Mouse (Mus musculus): ENCODE measurements around the gene Jaml. TPM values are rescaled to one million over a fixed set of nuclear protein-coding genes. Genes with fewer than 3 reads are reported as not detected.
"Not testable (repeated sequence)": the region's sequence is repeated elsewhere in the genome, so short reads cannot be mapped to it uniquely, and the experiment has no call there.

Jaml gene
- 3.2 to 7.0 TPM (median 5.8 TPM) in 3 replicates for total RNA-seq (2017)

DNA sequence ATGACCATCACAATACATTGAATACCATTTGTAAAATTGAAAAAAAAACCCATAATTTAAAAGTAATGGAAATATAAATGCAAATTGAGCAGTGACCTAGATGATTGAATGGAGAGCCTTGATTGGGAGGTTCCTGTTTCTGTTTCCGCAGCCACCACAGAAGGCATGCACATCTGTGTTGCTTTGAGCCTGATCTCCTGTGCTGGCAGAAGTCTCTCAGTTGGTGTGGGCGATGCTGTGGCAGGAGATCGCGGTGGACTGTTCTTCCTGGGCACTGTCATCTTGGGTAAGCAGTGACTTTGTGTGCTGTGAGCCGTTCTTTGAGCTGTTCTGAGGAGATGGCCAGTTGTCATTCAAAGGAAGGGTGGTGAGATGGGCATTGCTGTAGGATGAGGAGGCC, at the start of gene Jaml:
Jaml (plus strand) TSS at position 173 of the 400 bp plus-strand sequence.
- ATAC-seq (replicated peaks; ENCODE audit: insufficient number of reproducible peaks, low FRiP score, low TSS enrichment, poor library complexity, severe bottlenecking): peak; percentile 84

DNA sequence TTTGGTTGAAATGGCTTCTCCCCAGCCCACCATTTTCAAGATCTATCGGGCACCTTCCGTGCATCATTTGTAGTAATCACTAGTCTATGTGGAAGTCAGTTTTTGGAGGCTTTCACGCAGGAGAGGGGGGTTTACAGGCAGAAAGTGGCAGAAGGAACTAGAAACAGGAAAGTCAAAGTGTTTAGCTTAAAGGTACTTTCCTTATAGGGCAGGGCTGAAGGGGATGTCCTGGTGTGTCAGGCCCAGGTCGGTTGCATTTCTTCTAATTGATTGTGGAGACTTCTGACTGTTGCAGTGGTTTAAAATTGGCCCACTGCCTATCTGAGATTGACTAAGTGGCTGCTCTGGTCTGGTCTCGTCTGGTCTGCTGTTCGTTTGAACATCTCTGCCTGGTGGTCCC, 48.6 kb upstream of the Jaml start:
- no peak for ATAC-seq (replicated peaks; ENCODE audit: insufficient number of reproducible peaks, low FRiP score, low TSS enrichment, poor library complexity, severe bottlenecking)

DNA sequence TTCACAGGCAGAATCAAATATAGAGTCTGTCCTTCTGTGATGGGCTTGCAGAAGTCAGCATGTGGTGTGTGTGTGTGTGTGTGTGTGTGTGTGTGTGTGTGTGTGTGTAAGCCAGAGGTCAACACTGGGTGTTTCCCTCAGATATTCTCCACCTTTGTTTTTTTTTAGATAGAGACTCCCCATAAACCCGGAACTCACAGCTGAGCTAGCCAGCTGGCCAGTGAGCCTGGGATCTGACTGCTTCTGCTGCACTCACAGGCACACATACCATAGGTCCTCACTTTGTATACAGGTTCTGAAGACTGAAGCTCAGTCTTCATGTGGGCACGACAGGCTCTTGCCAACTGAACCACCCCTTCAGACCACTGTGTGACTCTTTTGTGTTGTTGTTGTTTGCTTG, 46.7 kb upstream of the Jaml start:
- no peak for ATAC-seq (replicated peaks; ENCODE audit: insufficient number of reproducible peaks, low FRiP score, low TSS enrichment, poor library complexity, severe bottlenecking)

DNA sequence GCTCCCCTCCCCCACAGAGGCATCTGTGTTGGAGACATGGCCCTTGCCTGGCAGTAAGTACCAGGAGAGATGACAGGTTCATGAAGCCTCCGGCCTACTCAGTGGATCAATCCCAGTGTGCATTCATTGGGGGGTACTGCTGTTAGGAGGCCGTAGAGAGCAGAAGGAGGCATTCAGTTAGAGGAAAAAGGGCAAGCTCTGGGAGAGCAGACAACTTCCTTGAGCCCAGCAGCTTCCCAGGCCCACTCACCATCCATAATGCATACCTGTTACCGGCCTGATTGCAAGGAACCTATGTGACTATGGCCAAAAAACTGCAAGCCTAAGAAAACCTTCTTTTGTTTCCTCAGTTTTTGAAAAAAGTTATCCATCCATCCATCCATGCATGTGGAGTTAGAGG, 44.5 kb upstream of the Jaml start:
- no peak for ATAC-seq (replicated peaks; ENCODE audit: insufficient number of reproducible peaks, low FRiP score, low TSS enrichment, poor library complexity, severe bottlenecking)

DNA sequence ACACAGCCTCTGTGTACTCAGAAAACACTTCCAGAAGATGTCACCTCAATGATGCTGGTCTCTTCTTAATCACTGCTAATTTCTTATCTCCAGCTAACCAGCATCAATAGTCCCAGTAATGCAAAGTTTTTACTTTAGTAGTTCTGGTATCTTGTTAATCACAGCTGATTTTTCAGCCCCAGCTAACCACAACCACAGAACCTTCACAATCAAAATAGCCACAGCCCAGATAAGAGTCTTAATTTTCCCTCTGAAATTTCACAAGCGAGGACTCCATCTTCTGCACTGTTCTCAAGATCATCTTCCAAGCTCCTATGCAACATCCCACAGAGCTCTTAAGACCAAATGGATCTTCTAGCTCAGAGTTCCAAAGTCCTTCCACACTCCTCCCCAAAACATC, 41.2 kb upstream of the Jaml start:
- not testable (repeated sequence) for ATAC-seq (replicated peaks; ENCODE audit: insufficient number of reproducible peaks, low FRiP score, low TSS enrichment, poor library complexity, severe bottlenecking)

DNA sequence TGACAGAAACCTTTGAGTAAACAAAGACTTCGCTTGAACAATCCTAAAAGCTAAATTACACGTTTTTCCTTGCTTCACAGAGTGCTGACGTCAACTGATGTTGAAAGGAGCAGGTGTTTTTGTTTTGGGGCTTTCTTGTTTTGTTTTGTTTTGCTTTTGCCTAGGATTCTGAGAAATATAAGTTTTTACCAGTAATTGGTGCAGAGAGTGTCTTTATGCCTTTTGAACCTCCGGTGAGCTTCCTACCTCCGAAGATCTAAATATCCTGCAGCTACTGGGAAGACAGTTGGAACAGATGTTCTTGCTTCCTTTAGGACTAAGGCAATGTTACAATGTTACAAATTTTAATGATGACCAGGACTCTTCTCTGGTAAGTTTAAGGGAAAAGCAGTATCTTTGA, 39.5 kb upstream of the Jaml start, which contains the start of gene Mpzl2:
Mpzl2 (plus strand) TSS at position 301 of the 400 bp plus-strand sequence.
- ATAC-seq (replicated peaks; ENCODE audit: insufficient number of reproducible peaks, low FRiP score, low TSS enrichment, poor library complexity, severe bottlenecking): no peak

DNA sequence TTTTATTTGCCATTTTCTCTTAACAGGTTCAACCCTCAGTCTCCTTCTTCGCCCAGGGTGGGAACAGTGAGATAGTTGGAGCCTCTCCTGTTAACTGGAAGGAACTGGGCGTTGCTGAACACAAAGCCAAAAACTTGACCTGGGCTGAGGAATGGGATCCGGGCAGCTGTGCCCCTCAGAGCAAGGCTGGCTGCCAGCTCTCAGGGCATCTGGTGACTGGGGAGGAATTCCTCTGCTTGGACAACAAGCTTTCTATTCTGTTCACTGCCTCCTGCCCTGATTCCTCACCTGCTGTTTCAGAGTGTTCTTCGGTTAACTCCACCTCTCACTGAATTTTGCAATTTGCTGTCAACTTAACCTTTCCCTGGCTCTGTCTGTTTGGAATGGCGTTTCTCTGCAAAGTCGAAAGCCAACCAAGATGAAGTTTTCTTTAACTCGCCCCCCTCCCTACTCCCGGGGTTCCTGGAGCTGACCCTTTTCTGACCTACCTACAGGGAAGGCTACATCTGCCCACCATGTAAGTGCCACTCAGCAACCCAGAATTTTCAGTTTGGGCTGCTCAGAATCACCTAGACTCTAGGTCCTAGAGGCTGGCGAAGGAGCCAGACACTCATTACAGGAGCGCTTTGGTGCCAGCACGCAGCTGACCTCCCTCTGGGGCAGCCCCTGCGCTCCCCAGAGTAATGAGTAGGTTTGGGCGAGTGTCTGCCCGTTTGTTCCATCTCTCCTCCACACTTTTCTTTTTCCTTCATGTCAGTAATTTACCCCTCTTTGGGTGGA, 38.7 kb upstream of the Jaml start:
- ATAC-seq (replicated peaks; ENCODE audit: insufficient number of reproducible peaks, low FRiP score, low TSS enrichment, poor library complexity, severe bottlenecking): no peak

DNA sequence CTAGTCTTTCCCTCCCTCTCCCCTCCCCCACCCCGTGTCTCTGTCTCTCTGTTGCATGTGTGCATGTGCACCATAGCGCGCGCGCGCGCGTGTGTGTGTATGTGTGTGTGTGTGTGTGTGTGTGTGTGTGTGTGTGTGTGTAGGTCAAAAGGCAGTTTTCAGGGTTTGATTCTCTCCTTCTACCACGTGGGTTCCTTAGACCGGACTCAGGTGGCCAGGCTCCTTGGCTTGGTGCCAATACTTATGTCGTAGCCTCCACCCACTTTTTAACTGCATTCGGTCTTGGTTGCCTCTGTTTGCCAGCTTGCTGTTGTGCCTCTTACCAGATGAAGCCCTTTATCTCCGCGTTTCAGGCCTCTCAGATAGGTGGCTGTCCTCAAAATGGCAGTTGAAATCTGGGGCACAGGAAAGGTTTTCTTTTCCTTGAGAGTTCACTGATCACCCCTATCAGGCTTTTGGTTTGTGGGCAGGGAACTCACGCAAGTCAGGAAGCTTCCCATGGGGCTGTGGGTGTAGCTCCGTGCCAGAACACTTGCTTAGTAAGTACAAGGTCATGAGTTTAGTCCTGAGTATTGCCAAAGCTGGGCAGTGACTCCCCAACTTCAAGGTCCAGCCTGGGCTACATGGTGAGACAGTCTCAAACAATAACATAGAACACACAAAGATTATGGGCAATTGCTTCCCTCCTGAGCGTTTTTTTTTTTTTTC, 37.7 kb upstream of the Jaml start:
- no peak for ATAC-seq (replicated peaks; ENCODE audit: insufficient number of reproducible peaks, low FRiP score, low TSS enrichment, poor library complexity, severe bottlenecking)

DNA sequence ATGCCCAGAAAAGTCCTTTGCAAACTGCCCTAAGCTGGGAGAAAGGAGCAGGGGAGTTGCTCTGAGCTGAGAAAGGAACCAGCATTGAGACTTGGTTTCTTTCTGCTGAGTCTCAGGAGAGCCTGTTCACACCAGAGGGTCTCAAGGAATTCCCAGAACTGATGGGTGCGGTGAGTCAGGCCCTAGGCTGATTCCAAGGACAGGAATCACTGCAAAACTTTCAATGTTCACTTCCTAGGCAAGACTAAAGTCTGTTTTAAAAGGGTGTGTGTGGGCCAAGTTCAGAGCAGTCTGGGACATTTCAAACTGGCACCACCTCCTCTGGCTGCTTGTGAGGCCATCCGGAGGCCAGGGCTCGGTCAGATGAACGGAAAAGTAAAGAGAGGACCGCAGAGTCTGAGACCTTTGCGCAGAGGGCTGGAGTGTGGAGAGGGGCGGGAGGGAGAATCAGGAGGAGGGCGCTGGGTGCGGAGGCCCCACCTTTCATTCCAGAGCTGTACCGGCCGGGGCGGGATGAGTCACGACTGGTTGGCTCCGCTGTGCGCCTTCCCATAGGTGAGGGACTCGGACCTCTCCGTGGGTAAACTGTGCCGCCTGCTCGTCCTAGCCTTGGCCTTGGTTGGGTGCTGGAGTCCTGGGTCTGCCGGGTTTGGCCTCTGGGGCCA, 36.8 kb upstream of the Jaml start:
- ATAC-seq (replicated peaks; ENCODE audit: insufficient number of reproducible peaks, low FRiP score, low TSS enrichment, poor library complexity, severe bottlenecking): no peak

DNA sequence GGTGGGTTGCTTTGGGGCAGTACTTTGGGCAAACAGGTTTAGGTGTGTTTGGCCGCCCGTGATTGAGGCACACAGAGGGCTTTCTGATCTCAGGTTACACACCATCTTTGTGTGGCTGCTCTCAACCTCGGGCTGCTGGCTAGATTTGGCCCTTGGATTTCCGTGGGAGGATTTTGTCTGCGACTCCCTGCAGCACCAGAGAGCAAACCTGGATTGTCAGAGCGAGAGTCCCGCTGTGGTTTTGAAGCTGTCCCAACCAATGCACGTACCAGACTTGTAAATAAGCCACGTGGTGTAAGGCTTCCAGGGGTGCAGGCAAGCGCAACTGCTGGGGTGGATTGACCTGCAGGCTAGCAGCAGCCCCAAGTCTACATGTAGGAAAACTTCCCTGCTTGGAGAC, 36.0 kb upstream of the Jaml start:
- no peak for ATAC-seq (replicated peaks; ENCODE audit: insufficient number of reproducible peaks, low FRiP score, low TSS enrichment, poor library complexity, severe bottlenecking)

DNA sequence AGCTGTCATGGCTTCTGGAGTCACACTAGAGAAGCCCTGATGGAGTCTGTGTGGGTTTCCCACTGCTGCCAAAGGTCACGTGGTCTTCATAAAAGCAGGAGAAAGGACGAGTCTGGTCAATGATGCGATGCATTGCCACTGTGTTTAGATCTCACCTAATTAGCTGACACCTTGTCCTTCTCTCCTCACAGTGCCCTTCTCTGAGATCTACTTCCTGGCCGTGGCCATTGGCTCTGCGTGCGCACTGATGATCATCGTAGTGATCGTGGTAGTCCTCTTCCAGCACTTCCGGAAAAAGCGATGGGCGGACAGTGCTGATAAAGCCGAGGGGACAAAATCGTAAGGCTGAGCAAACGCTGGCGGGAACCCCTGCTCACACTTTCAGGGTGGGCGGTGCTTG, 32.0 kb upstream of the Jaml start:
- ATAC-seq (replicated peaks; ENCODE audit: insufficient number of reproducible peaks, low FRiP score, low TSS enrichment, poor library complexity, severe bottlenecking): no peak

DNA sequence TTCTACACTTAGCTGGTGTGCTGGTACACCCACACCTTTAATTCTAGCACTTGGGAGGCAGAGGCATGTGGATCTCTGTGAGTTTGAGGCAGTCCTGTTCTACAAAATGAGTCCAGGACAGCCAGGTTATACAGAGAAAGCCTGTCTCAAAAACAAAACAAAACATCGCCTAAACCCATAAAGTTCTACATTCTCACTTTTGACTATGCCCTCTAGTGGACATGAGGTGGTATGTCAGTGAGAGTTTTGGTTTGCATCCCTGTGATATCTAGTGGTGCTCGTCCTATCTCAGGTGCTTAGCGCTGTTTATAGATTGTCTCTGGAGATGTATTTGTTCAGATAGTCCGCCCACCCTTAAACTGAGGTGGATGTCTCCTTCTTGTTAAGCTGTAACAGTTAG, 30.5 kb upstream of the Jaml start:
- peak; percentile 70; the same call in 1 of the 2 replicates for ATAC-seq (replicated peaks; ENCODE audit: insufficient number of reproducible peaks, low FRiP score, low TSS enrichment, poor library complexity, severe bottlenecking)

DNA sequence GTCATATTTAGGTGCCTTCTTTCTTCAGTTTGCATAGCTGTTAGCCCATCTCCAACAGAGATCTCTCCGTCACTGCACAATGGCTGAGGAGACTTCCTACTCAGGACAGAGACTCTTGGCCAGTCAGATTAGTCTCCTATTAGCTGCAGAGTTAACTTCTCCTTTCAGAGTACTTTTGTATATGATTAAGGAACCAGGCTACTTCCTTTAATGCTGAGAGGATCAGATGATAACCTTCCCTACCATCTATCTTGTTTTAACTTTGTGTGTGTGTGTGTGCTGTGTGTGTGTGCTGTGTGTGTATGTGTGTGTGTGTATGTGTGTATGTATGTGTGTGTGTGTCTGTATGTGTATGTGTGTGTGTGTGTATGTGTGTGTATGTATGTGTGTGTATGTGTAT, 29.3 kb upstream of the Jaml start:
- peak; percentile 91 for ATAC-seq (replicated peaks; ENCODE audit: insufficient number of reproducible peaks, low FRiP score, low TSS enrichment, poor library complexity, severe bottlenecking)

DNA sequence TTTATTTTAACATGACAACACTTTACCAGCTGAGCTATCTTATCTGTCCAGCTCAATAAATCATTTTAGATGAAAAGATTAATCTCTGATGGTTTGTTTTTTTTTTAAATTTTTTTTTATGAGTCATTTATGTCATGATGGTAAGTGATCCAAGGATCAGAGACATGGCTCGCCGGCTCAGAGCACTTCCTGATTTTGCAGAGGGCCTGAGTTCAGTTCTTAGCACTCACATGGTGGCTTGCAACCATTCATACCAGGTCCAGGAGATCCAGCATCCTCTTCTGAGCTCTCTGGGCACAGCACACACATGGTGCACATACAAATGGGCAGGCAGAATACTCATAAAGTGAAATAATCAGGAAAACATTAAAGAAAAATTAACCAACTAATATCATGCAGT, 28.7 kb upstream of the Jaml start:
- no peak for ATAC-seq (replicated peaks; ENCODE audit: insufficient number of reproducible peaks, low FRiP score, low TSS enrichment, poor library complexity, severe bottlenecking)

DNA sequence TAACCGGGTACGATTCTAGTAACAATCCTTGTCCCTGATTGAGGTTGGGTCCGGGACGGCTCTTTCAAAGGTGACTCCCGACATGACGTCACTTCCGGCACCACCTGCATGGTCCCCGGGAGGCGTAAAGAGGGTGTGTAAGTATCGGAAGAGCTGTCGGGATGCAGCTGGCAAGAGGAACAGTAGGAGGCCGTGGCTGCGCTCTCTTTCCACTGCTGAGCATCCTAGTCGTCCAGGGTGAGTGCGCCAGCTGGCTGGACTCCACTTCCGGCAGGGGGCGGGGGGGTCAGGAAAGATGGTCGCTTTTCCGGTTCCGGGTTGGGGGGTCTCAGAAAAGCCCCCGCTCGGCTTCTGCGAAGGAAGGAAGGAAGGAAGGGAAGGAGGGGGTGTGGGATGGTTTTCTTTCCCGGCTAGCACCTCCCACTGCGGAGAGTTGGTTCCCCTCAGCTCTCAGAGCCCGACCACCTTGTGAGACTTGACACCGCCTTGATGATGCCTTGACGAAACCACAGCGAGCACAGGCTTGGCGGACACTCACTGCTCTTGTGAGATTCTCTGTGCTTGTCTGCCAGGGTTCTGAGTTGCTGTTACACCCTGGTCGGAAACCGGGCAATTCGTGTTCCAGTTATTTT, 23.8 kb upstream of the Jaml start, which contains the start of gene Mpzl3:
Mpzl3 (plus strand) TSS at position 105 of the 632 bp plus-strand sequence.
- peak; percentile 68 for ATAC-seq (replicated peaks; ENCODE audit: insufficient number of reproducible peaks, low FRiP score, low TSS enrichment, poor library complexity, severe bottlenecking)

DNA sequence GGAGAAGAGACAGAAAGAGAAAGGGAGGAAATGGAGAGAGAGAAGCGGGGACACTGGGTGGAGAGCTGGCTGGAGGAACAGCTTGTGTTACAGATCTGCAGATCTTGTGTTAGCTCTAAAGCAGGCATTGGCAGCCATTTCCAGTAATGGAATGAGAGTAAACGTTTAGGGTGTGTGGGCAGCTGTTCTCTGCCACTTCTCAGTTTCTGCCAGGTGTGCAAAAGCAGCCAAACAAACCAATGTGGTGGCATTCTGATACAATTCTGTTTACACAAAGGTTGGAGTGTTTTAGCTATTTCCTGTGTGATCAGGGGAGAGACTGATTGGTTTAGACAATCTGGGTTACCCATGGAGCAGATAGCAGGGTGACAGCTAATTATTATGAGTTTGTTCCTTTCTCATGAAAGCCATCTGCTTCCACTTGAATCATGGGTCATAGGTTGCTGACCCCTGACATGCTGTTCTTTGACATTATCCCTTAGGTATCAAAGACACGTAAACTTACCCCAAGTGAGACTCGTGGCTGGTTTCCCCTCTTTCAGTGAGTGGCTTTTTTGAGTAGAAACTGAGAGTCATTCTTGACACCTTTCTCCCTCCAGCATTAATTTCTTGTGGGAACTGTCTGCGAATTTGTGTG, 20.6 kb upstream of the Jaml start:
- ATAC-seq (replicated peaks; ENCODE audit: insufficient number of reproducible peaks, low FRiP score, low TSS enrichment, poor library complexity, severe bottlenecking): no peak

DNA sequence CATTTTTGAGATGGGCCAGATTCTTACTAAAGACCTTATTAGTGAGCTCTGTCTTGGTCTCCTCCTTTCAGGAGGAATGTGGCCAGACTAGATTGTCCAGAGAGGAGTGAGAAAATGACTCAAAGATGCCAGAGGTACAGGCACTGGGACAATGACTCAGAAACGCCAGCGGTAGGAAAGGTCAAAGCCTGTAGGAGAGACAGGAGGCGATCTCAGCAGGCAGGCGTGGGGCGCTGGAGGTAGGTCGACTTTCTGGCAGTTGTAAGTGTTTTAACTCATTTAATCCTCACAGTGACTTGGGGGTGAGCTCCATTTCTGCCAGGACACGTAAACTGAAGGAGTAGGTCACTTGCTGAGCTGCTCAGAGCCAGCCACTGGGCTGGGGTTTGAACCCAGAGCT, 18.8 kb upstream of the Jaml start:
- ATAC-seq (replicated peaks; ENCODE audit: insufficient number of reproducible peaks, low FRiP score, low TSS enrichment, poor library complexity, severe bottlenecking): no peak

DNA sequence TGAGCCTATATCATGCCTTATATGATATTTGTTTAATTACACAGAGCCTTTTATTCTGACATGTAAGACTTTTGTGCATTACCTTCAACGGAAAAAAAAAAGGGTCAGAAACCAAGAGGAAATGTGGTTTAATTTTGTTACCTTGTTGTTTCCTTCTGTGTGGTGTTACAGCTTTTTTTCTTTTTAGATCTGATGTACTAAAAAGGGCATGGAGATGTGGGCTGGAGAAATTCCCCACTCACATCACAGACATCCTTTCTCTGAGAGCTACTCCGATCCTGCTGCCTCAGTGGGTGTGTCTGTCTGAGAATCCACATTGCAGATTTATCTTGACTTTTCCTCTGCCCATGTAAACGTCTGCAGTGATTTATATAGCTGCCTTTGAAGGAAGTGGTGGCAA, 16.3 kb upstream of the Jaml start:
- no peak for ATAC-seq (replicated peaks; ENCODE audit: insufficient number of reproducible peaks, low FRiP score, low TSS enrichment, poor library complexity, severe bottlenecking)

DNA sequence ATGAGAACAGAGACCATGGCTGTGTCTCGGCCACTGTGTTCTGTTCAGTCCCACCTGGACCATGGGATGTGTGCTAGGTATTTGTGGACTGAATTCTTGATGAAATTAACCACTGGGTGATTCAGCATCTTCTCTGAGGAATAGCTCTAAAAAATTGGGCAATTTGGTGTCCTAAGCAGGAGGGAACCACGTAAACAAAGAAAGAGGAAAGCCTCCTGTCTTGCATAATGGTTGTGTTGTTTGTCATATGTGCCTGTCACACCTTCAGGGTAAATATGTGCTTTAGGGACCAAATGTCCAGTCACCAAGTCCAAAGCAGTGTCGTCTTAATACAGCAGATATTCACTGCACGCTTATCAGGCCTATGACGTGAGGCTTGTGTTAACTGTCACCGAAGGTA, 14.6 kb upstream of the Jaml start:
- ATAC-seq (replicated peaks; ENCODE audit: insufficient number of reproducible peaks, low FRiP score, low TSS enrichment, poor library complexity, severe bottlenecking): peak; percentile 54

All from monocyte, adult 5-6 weeks (primary cell).